Mouse (Mus musculus) liver, adult 2 months (tissue): Measurements from ENCODE around the gene Siglec1.

Source experiments
- CTCF ChIP-seq: fragments of 200-500 bp; IDR thresholded peaks from 2 replicates; pipeline ENCODE4 v1.5.1; 2011; ENCODE audit warnings: low read depth, low read length, control low read depth
- POLR2A ChIP-seq: fragments of 200-500 bp; IDR thresholded peaks from 2 replicates; pipeline ENCODE4 v1.6.1; 2011; ENCODE audit warnings: low read length, control low read depth; ENCODE audit not compliant: insufficient read depth; ENCODE audit errors: extremely low read depth

GRCm38 (mm10) chr2:131025230-131025629 is 61.3 kb downstream of the Siglec1 start:
- TF ChIP-seq CTCF, result no peak
- no peak for TF ChIP-seq POLR2A
